Mouse (Mus musculus): ENCODE measurements around the gene Plxna4.

Plxna4 gene

DNA sequence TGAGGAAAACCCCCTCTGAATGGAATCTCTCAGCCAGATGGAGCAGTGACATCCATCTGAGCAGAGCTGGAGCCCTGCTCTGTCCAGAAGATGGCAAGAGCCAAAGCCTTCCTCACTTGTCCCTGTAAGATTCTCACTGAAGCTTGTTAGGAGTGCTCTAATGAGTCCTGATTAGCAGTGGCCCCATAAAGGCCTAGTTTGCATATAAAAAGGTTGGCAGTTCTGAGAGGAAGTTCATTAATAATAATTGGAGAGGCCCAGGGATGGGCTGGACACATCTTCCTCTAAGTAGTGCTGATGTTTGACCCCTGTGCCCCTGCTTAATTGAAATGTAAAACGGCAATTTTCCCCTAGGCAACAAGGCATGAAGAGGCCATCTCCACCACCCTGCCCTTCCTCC is 361.4 kb downstream of the Plxna4 start:
- DNase-seq: no peak

GRCm38 (mm10) chr6:32224007-32224703 is 363.8 kb downstream of the Plxna4 start:
- DNase-seq: peak; percentile 62 to 73

DNA sequence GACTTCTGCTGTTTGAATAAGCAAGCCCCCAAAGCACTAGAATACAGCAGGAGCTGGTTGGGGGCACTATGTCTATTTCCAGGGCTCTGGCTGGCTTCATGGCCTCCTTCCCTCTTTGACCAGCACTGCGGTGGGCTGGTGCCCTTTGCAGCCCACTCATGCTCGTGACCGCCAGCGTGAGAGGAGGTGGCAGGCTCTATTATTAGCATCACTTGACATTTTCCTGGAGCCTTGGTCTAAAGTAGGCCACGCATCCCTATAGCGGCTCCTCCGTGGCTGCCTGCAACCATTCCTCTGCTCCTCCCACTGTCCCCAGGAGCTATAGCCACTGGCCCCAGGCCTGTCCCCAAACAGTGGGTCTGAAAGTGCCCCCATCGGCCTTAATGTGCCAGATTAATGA is 367.2 kb downstream of the Plxna4 start:
- DNase-seq: peak in 1 of 2 experiments; percentile 15

DNA sequence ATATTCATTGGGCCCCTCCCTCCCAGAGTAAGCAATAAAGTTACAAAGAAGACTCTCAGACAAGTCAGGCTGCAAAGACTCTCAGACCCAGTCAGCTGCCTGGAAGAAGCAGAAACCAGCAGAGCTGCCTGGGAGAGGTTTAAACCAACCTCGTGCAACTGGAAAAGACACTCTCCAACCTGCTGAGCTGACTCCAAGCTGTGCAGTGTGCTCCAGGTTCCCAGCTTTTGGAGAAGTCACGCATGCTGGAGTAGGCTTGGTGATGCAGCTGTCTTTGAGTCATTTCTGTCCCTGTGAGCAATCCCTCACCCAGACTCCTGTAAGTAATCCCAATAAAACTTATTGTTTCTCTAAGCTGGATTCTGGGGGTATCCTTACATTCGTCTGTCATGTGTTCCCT is 369.4 kb downstream of the Plxna4 start:
- DNase-seq: no peak

DNA sequence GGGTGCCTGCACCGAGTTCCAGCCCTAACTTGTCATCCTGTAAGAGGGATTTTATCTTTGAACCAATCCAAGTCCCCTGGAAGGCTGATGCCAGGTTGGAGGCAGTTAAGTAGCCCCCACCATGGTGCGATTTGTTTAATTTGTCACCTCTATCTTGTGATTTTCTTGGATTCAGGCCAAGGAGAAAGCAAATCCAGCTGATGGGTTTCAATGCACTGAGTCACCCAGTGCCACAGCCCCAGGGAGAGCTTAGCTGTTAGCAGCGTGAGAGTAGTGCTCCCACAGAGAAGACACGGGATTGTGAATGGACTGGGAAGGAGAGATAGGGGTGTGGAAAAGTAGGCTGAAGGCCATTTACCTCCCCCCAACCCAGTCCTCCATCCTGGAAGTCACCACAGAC is 375.6 kb downstream of the Plxna4 start:
- DNase-seq: no peak

DNA sequence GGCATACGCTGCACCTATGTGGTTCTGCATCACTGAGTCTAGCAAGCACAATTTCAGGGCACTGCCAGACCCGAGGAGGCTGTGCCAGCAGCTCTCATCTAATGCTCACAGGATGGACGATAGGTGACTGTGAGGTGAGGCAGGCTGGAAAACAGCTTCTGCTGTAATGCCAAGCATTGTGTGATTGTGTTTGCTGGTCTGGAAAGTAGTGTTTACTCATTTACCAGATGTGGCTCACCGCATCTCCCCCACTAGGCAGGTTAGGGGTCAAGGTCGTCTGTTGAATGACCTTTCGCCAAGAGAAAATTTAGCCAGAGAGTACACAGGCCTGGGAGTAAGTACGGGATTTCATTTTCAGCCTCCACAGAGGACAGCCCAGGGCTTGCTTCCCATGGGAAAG is 377.9 kb downstream of the Plxna4 start:
- peak; percentile 57 to 61 for DNase-seq

GRCm38 (mm10) chr6:32208951-32209350 is 379.0 kb downstream of the Plxna4 start:
- DNase-seq: no peak

DNA sequence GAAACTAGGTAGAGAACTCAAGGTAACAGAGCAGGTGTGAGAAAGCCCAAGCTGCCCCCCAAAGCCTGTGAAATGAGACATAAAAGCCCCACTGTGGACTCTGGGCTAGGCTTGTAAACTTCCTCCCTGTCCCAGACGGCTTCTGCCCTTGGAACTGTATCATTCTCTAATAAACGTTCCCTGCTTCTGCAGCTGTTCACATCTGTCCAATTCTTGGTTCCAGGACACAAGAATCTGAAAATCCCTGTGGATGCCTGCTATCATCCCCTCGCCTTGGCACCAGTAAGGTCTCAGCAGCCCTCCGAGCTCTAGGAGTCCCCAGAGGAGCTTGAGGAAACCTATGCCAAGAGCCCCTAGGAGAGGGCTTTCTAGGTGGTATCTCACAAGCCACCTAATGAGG is 383.7 kb downstream of the Plxna4 start:
- no peak for DNase-seq

- peak in 1 of 2 experiments; percentile 47 for DNase-seq
Observed at GRCm38 (mm10) chr6:32203389-32203788, 384.6 kb downstream of the Plxna4 start.

- no peak for DNase-seq
Observed at GRCm38 (mm10) chr6:32202664-32203192, 385.3 kb downstream of the Plxna4 start.

- DNase-seq: no peak
Observed at GRCm38 (mm10) chr6:32201506-32201905, 386.5 kb downstream of the Plxna4 start.

GRCm38 (mm10) chr6:32199616-32200015 is 388.4 kb downstream of the Plxna4 start:
- peak; percentile 67 to 73 for DNase-seq

GRCm38 (mm10) chr6:32196913-32197312 is 391.1 kb downstream of the Plxna4 start:
- no peak for DNase-seq

GRCm38 (mm10) chr6:32193046-32193445 is 394.9 kb downstream of the Plxna4 start:
- peak; percentile 72 to 79 for DNase-seq

DNA sequence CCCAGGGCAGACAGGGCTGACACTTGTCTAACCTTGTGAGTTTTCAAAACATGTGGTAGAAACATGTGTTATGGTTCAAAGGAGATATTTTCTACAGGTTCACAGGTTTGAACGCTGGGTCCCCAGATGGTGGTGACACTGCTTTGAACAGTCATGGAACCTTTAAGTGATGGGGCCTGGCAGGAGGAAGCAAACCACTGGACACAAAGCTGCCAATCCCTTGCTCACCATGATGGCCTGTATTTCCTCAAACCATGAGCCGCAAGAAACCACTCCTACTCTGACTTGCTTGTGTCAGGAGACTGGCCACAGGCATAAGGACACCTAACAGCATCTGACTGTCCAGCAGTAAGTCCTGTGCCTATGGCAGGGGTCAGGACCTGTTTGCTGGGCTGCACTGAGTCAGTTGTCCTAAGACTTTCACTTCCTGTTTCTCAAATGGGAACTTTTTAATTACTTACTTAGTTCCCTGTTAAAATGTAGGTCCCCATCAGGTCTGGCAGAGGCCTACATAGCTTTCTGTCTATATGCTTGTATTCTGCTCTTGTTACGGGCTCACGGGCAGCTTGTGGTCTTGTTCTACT is 403.5 kb downstream of the Plxna4 start:
- no peak for DNase-seq

GRCm38 (mm10) chr6:32183651-32184185 is 404.3 kb downstream of the Plxna4 start:
- no peak for DNase-seq

- peak; percentile 60 to 62 for DNase-seq
Observed at GRCm38 (mm10) chr6:32180012-32180358, 408.0 kb downstream of the Plxna4 start.

GRCm38 (mm10) chr6:32179346-32180011 is 408.5 kb downstream of the Plxna4 start:
- DNase-seq: peak in 1 of 2 experiments; percentile 33

- no peak for DNase-seq
Observed at GRCm38 (mm10) chr6:32177905-32178304, 410.1 kb downstream of the Plxna4 start.

DNA sequence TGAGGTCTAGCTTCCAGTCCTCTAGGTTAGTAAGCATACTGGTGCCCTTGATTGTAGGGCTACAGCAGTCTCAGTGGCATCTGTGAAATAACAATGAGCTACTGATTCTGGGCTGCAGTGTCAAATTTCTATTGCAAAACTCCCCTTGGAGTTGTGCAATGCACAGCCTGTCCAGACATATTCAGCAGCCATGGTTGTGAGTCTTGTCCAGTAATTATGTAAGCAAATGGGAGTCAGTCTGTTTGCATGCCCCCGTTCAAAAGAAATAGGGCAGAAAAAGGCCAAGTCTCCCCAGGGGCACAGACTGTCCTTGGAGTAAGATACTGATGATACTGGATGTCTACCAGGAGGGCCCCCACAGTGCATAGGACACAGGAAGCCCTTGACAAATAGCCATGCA is 420.3 kb downstream of the Plxna4 start:
- DNase-seq: peak; percentile 21 to 30

- no peak for DNase-seq
Observed at GRCm38 (mm10) chr6:32160370-32160769, 427.6 kb downstream of the Plxna4 start.

DNA sequence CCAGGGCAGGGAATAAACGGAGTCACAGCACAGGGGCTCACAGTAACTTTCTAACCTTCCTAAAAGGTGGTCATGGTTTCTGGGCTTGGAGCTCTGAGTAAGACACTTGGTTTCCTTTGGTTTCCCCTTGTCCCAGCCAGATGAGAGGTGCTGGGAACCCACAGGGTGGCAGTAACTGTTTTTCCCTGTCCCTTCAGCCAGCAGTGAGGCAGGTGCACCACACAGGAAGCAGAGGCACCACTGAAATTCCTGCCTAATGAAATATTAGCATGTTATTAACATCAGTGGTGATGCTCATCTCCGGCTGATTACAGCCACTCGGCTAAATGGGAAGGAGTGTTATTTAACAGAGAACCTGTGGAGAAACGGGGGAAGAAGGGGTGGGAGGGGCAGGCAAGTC is 428.1 kb downstream of the Plxna4 start:
- DNase-seq: no peak

DNA sequence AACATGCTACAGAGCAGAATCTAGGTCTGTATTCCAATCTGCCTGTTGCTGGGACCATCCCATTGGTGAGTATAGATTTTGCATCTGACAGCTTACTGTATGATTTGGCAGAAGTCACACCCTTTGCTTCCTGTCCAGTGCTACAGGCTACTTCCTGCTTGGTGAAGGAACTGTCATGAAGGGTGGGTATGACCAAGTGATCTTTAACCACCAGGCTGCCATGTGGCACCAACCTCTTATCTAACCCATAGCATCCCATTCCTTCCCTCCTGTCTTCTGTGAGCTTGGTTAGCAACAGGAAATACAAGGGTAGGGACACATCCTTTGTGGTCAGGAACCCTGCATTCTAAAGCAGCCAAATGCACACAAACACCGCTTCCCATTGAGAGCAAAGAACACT is 429.6 kb downstream of the Plxna4 start:
- DNase-seq: no peak

GRCm38 (mm10) chr6:32153170-32153569 is 434.8 kb downstream of the Plxna4 start:
- no peak for DNase-seq
